Mouse (Mus musculus) midbrain, embryonic 14.5 days (tissue): Measurements from ENCODE around the gene Stat2. TPM values are rescaled to one million over a fixed set of nuclear protein-coding genes. Genes with fewer than 3 reads are reported as not detected.
"Not testable (repeated sequence)": the region's sequence is repeated elsewhere in the genome, so short reads cannot be mapped to it uniquely, and the experiment has no call there.

Source experiments
- ATAC-seq: fragments of 200-750 bp; cut with Nextera tagmentation; 2 replicates; pipeline ENCODE4 v1.8.0; 2017; ENCODE audit warnings: moderate number of reproducible peaks, moderate library complexity; ENCODE audit not compliant: low FRiP score, low TSS enrichment
- DNase-seq: peaks from one replicate; pipeline ENCODE4 v3.0.0-alpha.2; 2015
- H3K27ac ChIP-seq: fragments of 300-500 bp; sonication (generic); replicated peaks from 2 replicates; pipeline ENCODE4 v1.5.1; 2014; ENCODE audit warnings: mild to moderate bottlenecking, low read depth, low read length, moderate library complexity
- H3K27me3 ChIP-seq: fragments of 300-500 bp; sonication (generic); 2 replicates; pipeline ENCODE4 v1.6.1; 2014; ENCODE audit warnings: low read length, control low read depth, mixed read lengths; ENCODE audit not compliant: control insufficient read depth, insufficient read depth
- H3K36me3 ChIP-seq: fragments of 300-500 bp; sonication (generic); 2 replicates; pipeline ENCODE4 v1.6.1; 2014; ENCODE audit warnings: low read length, control low read depth; ENCODE audit not compliant: control insufficient read depth, insufficient read depth
- H3K4me1 ChIP-seq: fragments of 300-500 bp; sonication (generic); 2 replicates; pipeline ENCODE4 v1.6.1; 2014; ENCODE audit warnings: mild to moderate bottlenecking, antibody characterized with exemption, low read length, control low read depth; ENCODE audit not compliant: control insufficient read depth, insufficient read depth
- H3K4me2 ChIP-seq: fragments of 300-500 bp; sonication (generic); 2 replicates; pipeline ENCODE4 v1.6.1; 2014; ENCODE audit warnings: mild to moderate bottlenecking, low read length, moderate library complexity
- H3K4me3 ChIP-seq: fragments of 300-500 bp; sonication (generic); replicated peaks from 2 replicates; pipeline ENCODE4 v1.5.1; 2014; ENCODE audit warnings: low read depth, low read length
- H3K9ac ChIP-seq: fragments of 300-500 bp; sonication (generic); replicated peaks from 2 replicates; pipeline ENCODE4 v1.6.1; 2014; ENCODE audit warnings: mild to moderate bottlenecking, low read length, moderate library complexity
- H3K9me3 ChIP-seq: fragments of 300-500 bp; sonication (generic); 2 replicates; pipeline ENCODE4 v1.6.1; 2016; ENCODE audit warnings: low read length, control low read depth, mixed read lengths; ENCODE audit not compliant: control insufficient read depth
- WGBS: fragments of 180-500 bp; shearing (Covaris S2); extraction: QIAGEN DNeasy Blood & Tissue Kit; methylation state at CpG from one replicate; pipeline ENCODE4 v1.1.7; 2014; 5-methylcytosine and 5-hydroxymethylcytosine counted together
- polyA plus RNA-seq: library from polyadenylated mRNA; unstranded; fragments of >200 nt; fragmentation: Nextera tagmentation; extraction: Ambion mirVana; gene quantifications from 2 replicates; pipeline ENCODE4 v1.2.1, GENCODE M21; 2014

The Stat2 gene
- polyA plus RNA-seq, 1 experiment from 2014 or later: 23.0 TPM

GRCm38 (mm10) chr10:128321641-128322040 is 51.3 kb downstream of the Stat2 start:
- Histone ChIP-seq H3K4me3 (peak overlapping the region; percentile 87), H3K27ac (peak overlapping the region; percentile 61; the same call in 1 of the 2 replicates), H3K27me3 (no peaks in the 10 kb centered on the region), H3K36me3 (peaks cover 55% of the 10 kb centered on the region), H3K4me2 (peak overlapping the region; percentile 92), H3K4me1 (peaks cover 17% of the 10 kb centered on the region), H3K9me3 (no peaks in the 10 kb centered on the region), H3K9ac (peak overlapping the region; percentile 93; the same call in 1 of the 2 replicates)
- 62% methylated on average over 12 of the region's 12 CpGs for WGBS
- ATAC-seq (no peak), DNase-seq (no peak)

- peak within 1 kb of the TSS; percentile 92 for H3K4me2 ChIP-seq
- peak; percentile 96 for ATAC-seq
- H3K4me1 ChIP-seq: peaks cover 17% of the 10 kb centered on the region
- peak; percentile 96 for DNase-seq
- under 1% methylated on average over 40 of the region's 40 CpGs for WGBS
- H3K9me3 ChIP-seq: no peaks in the 10 kb centered on the region
- no peaks in the 10 kb centered on the region for H3K27me3 ChIP-seq
- peak within 1 kb of the TSS; percentile 87 for H3K4me3 ChIP-seq
- H3K27ac ChIP-seq: peak within 1 kb of the TSS; percentile 92
- H3K36me3 ChIP-seq: peaks cover 55% of the 10 kb centered on the region
- H3K9ac ChIP-seq: peak within 1 kb of the TSS; percentile 93
Measured at GRCm38 (mm10) chr10:128322141-128323108, 52.1 kb downstream of the Stat2 start, which contains the start of gene Cnpy2. Cnpy2 (plus strand) TSS chr10:128322459.

- peak overlapping the region; percentile 93 for H3K9ac ChIP-seq
- peaks cover 53% of the 10 kb centered on the region for H3K36me3 ChIP-seq
- no peaks in the 10 kb centered on the region for H3K9me3 ChIP-seq
- H3K4me3 ChIP-seq: peak overlapping the region; percentile 87
- ATAC-seq (no peak), DNase-seq (no peak)
- peaks cover 17% of the 10 kb centered on the region for H3K4me1 ChIP-seq
- H3K4me2 ChIP-seq: peak overlapping the region; percentile 92
- no peaks in the 10 kb centered on the region for H3K27me3 ChIP-seq
- 92% methylated on average over 8 of the region's 8 CpGs for WGBS
- peak overlapping the region; percentile 92; the same call in 1 of the 2 replicates for H3K27ac ChIP-seq
Measured at GRCm38 (mm10) chr10:128323516-128323915, 53.2 kb downstream of the Stat2 start.

GRCm38 (mm10) chr10:128326825-128327224 is 56.5 kb downstream of the Stat2 start:
- Histone ChIP-seq H3K4me2 (no peak overlapping the region), H3K4me3 (no peak overlapping the region), H3K27ac (no peak overlapping the region), H3K9me3 (no peaks in the 10 kb centered on the region), H3K4me1 (peaks cover 12% of the 10 kb centered on the region), H3K9ac (no peak overlapping the region), H3K27me3 (no peaks in the 10 kb centered on the region), H3K36me3 (peaks cover 40% of the 10 kb centered on the region)
- ATAC-seq (no peak), DNase-seq (no peak)
- whole genome bisulfite sequencing: 98% methylated on average over 8 of the region's 8 CpGs

GRCm38 (mm10) chr10:128327610-128328009 is 57.3 kb downstream of the Stat2 start:
- Histone ChIP-seq H3K27me3 (no peaks in the 10 kb centered on the region), H3K9ac (no peak overlapping the region), H3K36me3 (peaks cover 40% of the 10 kb centered on the region), H3K4me1 (peaks cover 12% of the 10 kb centered on the region), H3K4me2 (no peak overlapping the region), H3K27ac (no peak overlapping the region), H3K4me3 (no peak overlapping the region), H3K9me3 (no peaks in the 10 kb centered on the region)
- ATAC-seq: no peak
- 93% methylated on average over 10 of the region's 10 CpGs for WGBS
- no peak for DNase-seq

GRCm38 (mm10) chr10:128332358-128333249 is 62.2 kb downstream of the Stat2 start:
- H3K27me3 ChIP-seq, H3K4me2 ChIP-seq, H3K9me3 ChIP-seq, H3K4me1 ChIP-seq, H3K27ac ChIP-seq, H3K4me3 ChIP-seq, H3K9ac ChIP-seq, DNase-seq, ATAC-seq: not testable (repeated sequence)
- peaks cover 15% of the 10 kb centered on the region for H3K36me3 ChIP-seq
- 81% methylated on average over 6 of the region's 6 CpGs for WGBS

- Histone ChIP-seq H3K4me1 (peaks cover 12% of the 10 kb centered on the region), H3K9me3 (no peaks in the 10 kb centered on the region), H3K4me2 (no peak overlapping the region), H3K9ac (no peak overlapping the region), H3K27me3 (no peaks in the 10 kb centered on the region), H3K27ac (no peak overlapping the region), H3K36me3 (no peaks in the 10 kb centered on the region), H3K4me3 (no peak overlapping the region)
- ATAC-seq (no peak), DNase-seq (peak; percentile 84)
- WGBS: 6% methylated on average over 4 of the region's 4 CpGs
Measured at GRCm38 (mm10) chr10:128335582-128335981, 65.2 kb downstream of the Stat2 start.

- no peaks in the 10 kb centered on the region for H3K36me3 ChIP-seq
- no peaks in the 10 kb centered on the region for H3K9me3 ChIP-seq
- WGBS: 96% methylated on average over 3 of the region's 3 CpGs
- H3K4me3 ChIP-seq: no peak overlapping the region
- no peak overlapping the region for H3K4me2 ChIP-seq
- no peak overlapping the region for H3K27ac ChIP-seq
- no peak for DNase-seq
- H3K9ac ChIP-seq: no peak overlapping the region
- ATAC-seq: no peak
- H3K4me1 ChIP-seq: peaks cover 12% of the 10 kb centered on the region
- H3K27me3 ChIP-seq: no peaks in the 10 kb centered on the region
Measured at GRCm38 (mm10) chr10:128336195-128336594, 65.8 kb downstream of the Stat2 start.
